Mouse (Mus musculus): ENCODE data around the gene Tlr7. TPM values are rescaled to one million over a fixed set of nuclear protein-coding genes. Genes with fewer than 3 reads are reported as not detected.
"Not testable (repeated sequence)": the region's sequence is repeated elsewhere in the genome, so short reads cannot be mapped to it uniquely, and the experiment has no call there.

Gene Tlr7
- total and polyA plus RNA-seq, 3 experiments = 10.2 to 34.2 (median 27.9) TPM

- peaks cover 2 to 22% of the 10 kb centered on the region in 2 experiments for H3K36me3 ChIP-seq (replicated peaks in 1 of 2; ENCODE audit: control insufficient read depth in 1 of 2, insufficient read depth in 1 of 2, low read length in 1 of 2)
- H3K4me2 ChIP-seq (ENCODE audit: insufficient read depth, low read depth, poor library complexity, severe bottlenecking) = peak overlapping the region; percentile 82
- H3K4me3 ChIP-seq (replicated peaks in 1 of 3; ENCODE audit: low read depth in 2 of 3, low read length in 2 of 3, poor library complexity in 1 of 3) = no peak overlapping the region
- in situ Hi-C loops (cut with MboI; ENCODE audit: low pct_ligation_motif_present, low pct_unique_long_range_greater_than_20kb, low sequenced_read_pairs) = no loop called here
- DNase-seq (ENCODE audit: extremely low read depth) = peak; percentile 45
- no peaks in the 10 kb centered on the region for H3K9me3 ChIP-seq (replicated peaks; ENCODE audit: low read length)
- H3K79me2 ChIP-seq (replicated peaks; ENCODE audit: control insufficient read depth, extremely low read depth, insufficient read depth, poor library complexity, severe bottlenecking) = peaks cover 11% of the 10 kb centered on the region
- no peak overlapping the region for H3K9ac ChIP-seq (ENCODE audit: insufficient read depth, low read depth)
- peak overlapping the region; percentile 55 for H3K27ac ChIP-seq (ENCODE audit: insufficient read depth, low read depth)
- H3K4me1 ChIP-seq (ENCODE audit: control insufficient read depth in 1 of 2, insufficient read depth in 2 of 2) = peaks cover 0 to 42% of the 10 kb centered on the region in 2 experiments; a peak in 2 of 4 replicates
- TF ChIP-seq ETS1 (conservative IDR thresholded peaks at IDR 0.05; ENCODE audit: low read depth, low read length) (peak; percentile 44; the same call in 1 of the 2 replicates), BHLHE40 (IDR thresholded peaks at IDR 0.05; ENCODE audit: low read depth, low read length) (peak; percentile 54; the same call in 1 of the 2 replicates), IRF4 (IDR thresholded peaks at IDR 0.05; ENCODE audit: low read depth, low read length) (peak; percentile 82), MEF2A (IDR thresholded peaks at IDR 0.05; ENCODE audit: borderline replicate concordance, low read depth, low read length) (peak; percentile 45; the same call in 1 of the 2 replicates), TCF12 (IDR thresholded peaks at IDR 0.05; ENCODE audit: low read depth, low read length) (peak; percentile 66), SIN3A (IDR thresholded peaks at IDR 0.05; ENCODE audit: low read length) (no peak), EP300 (IDR thresholded peaks at IDR 0.05; ENCODE audit: low read length) (peak; percentile 76), ELF1 (IDR thresholded peaks at IDR 0.05; ENCODE audit: low read depth, low read length) (peak; percentile 49; the same call in 1 of the 2 replicates), MAZ (IDR thresholded peaks at IDR 0.05; ENCODE audit: low read depth, low read length) (no peak)
- H3K27me3 ChIP-seq (replicated peaks) = no peaks in the 10 kb centered on the region
- dilution Hi-C loops (cut with MboI; ENCODE audit: extremely low pct_ligation_motif_present, extremely low pct_unique_long_range_greater_than_20kb, low sequenced_read_pairs) = no loop called here
These were observed 14.6 kb downstream of the Tlr7 start for GRCm38 (mm10) chrX:167315766-167316165.

- Histone ChIP-seq H3K4me2 (ENCODE audit: insufficient read depth, low read depth, poor library complexity, severe bottlenecking) (no peak overlapping the region), H3K9me3 (replicated peaks; ENCODE audit: low read length) (no peaks in the 10 kb centered on the region), H3K27ac (ENCODE audit: insufficient read depth, low read depth) (peak overlapping the region; percentile 41; the same call in 1 of the 2 replicates), H3K36me3 (replicated peaks in 1 of 2; ENCODE audit: control insufficient read depth in 1 of 2, insufficient read depth in 1 of 2, low read length in 1 of 2) (peaks cover 2 to 17% of the 10 kb centered on the region in 2 experiments), H3K9ac (ENCODE audit: insufficient read depth, low read depth) (no peak overlapping the region), H3K27me3 (replicated peaks) (no peaks in the 10 kb centered on the region), H3K4me1 (ENCODE audit: control insufficient read depth in 1 of 2, insufficient read depth in 2 of 2) (peaks cover 0 to 36% of the 10 kb centered on the region in 2 experiments; a peak in 2 of 4 replicates), H3K4me3 (replicated peaks in 1 of 3; ENCODE audit: low read depth in 2 of 3, low read length in 2 of 3, poor library complexity in 1 of 3) (no peak overlapping the region), H3K79me2 (replicated peaks; ENCODE audit: control insufficient read depth, extremely low read depth, insufficient read depth, poor library complexity, severe bottlenecking) (peaks cover 7% of the 10 kb centered on the region)
- no peak for TF ChIP-seq JUN (IDR thresholded peaks at IDR 0.05; ENCODE audit: insufficient read depth, low read depth, low read length)
- TF ChIP-seq JUND (conservative IDR thresholded peaks at IDR 0.05; ENCODE audit: low read depth, low read length) = no peak
- TF ChIP-seq NELFE (IDR thresholded peaks at IDR 0.05; ENCODE audit: low read depth, low read length) = no peak
- in situ Hi-C loops (cut with MboI; ENCODE audit: low pct_ligation_motif_present, low pct_unique_long_range_greater_than_20kb, low sequenced_read_pairs) (no loop called here), dilution Hi-C loops (cut with MboI; ENCODE audit: extremely low pct_ligation_motif_present, extremely low pct_unique_long_range_greater_than_20kb, low sequenced_read_pairs) (no loop called here)
- no peak for DNase-seq (ENCODE audit: extremely low read depth)
These were observed 15.1 kb downstream of the Tlr7 start for GRCm38 (mm10) chrX:167315093-167315726.

DNA sequence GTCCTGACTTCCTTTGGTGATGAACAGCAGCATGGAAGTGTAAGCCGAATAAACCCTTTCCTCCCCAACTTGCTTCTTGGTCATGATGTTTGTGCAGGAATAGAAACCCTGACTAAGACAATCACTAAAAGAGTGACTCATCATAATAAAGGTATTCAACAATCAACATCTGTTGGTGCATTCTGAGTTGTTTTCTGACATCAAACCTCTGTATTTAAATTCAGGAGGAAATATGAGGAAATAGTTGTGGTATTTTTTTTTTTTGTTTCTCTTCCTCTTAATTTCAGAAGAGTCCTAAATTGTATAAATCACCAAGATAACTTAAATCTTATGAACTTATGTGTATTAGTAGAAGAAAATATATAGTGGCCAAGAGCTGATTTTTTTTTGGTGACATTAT is 28.3 kb downstream of the Tlr7 start:
- H3K27me3 ChIP-seq (replicated peaks); H3K9ac ChIP-seq (ENCODE audit: insufficient read depth, low read depth); H3K4me1 ChIP-seq (ENCODE audit: control insufficient read depth in 1 of 2, insufficient read depth in 2 of 2); H3K27ac ChIP-seq (ENCODE audit: insufficient read depth, low read depth); H3K4me2 ChIP-seq (ENCODE audit: insufficient read depth, low read depth, poor library complexity, severe bottlenecking); H3K79me2 ChIP-seq (replicated peaks; ENCODE audit: control insufficient read depth, extremely low read depth, insufficient read depth, poor library complexity, severe bottlenecking); H3K9me3 ChIP-seq (replicated peaks; ENCODE audit: low read length); in situ Hi-C loops (cut with MboI; ENCODE audit: low pct_ligation_motif_present, low pct_unique_long_range_greater_than_20kb, low sequenced_read_pairs); dilution Hi-C loops (cut with MboI; ENCODE audit: extremely low pct_ligation_motif_present, extremely low pct_unique_long_range_greater_than_20kb, low sequenced_read_pairs); DNase-seq (ENCODE audit: extremely low read depth); H3K4me3 ChIP-seq (replicated peaks in 1 of 3; ENCODE audit: low read depth in 2 of 3, low read length in 2 of 3, poor library complexity in 1 of 3): not testable (repeated sequence)
- H3K36me3 ChIP-seq (replicated peaks in 1 of 2; ENCODE audit: control insufficient read depth in 1 of 2, insufficient read depth in 1 of 2, low read length in 1 of 2) = peaks cover 0 to 15% of the 10 kb centered on the region in 2 experiments
